ENCODE assay signal across 29 mouse cellular contexts in genomic region chr4:149498901-149499300, GRCm38 (mm10). TPM values are rescaled to one million over a fixed set of nuclear protein-coding genes. Genes with fewer than 3 reads are reported as not detected.
DNase-seq lines count a peak whose midpoint lies in the region; ATAC-seq and TF ChIP-seq lines count a peak whose summit lies in the region.
"Had no signal": no experiment of that assay in that cellular context is flagged by ENCODE, and none has a peak within 500 bp of the region (broad histone marks: within the 10 kb centered on the region; RNA-seq: fewer than 3 reads in every experiment).

No protein-coding gene starts in this region.

- peak; percentile 62 for DNase-seq in lung, embryonic 14.5 days
- no peak for DNase-seq in lung, adult 18-20 months
- no peak for DNase-seq in lung, adult 2 months
- DNase-seq in urinary bladder, adult 2 months (ENCODE audit: low spot score): no peak
- DNase-seq: adrenal gland, adult 2 months; adrenal gland, postnatal 10 days; adrenal gland, postnatal 25 days; cerebellum, adult 11 months; cerebellum, adult 18-20 months; cerebellum, adult 8-10 months; cerebellum, adult 9-11 months; cerebellum, postnatal 14 days; cerebellum, postnatal 36 days; embryo, embryonic 11 days; forebrain, postnatal 0 days had no signal

- ATAC-seq in lung, embryonic 14.5 days (ENCODE audit: insufficient read depth): peak; percentile 56; the same call in 1 of the 2 replicates
- peak; percentile 84 for ATAC-seq in lung, embryonic 16.5 days (ENCODE audit: low read depth)
- no peak for ATAC-seq in megakaryocyte, adult 5-6 weeks (ENCODE audit: poor library complexity, severe bottlenecking)
- ATAC-seq: forebrain, embryonic 15.5 days; forebrain, postnatal 0 days had no signal

- no peak overlapping the region for H3K4me2 ChIP-seq in lung, embryonic 14.5 days
- H3K4me2 ChIP-seq in lung, embryonic 16.5 days (ENCODE audit: low read depth, low read length): no peak overlapping the region
- H3K4me2 ChIP-seq: embryonic facial prominence, embryonic 13.5 days; embryonic facial prominence, embryonic 15.5 days; forebrain, embryonic 12.5 days; forebrain, embryonic 15.5 days had no signal

- no peak overlapping the region for H3K9ac ChIP-seq in lung, embryonic 14.5 days
- no peak overlapping the region for H3K9ac ChIP-seq in lung, embryonic 16.5 days (ENCODE audit: low read length)
- H3K9ac ChIP-seq: embryonic facial prominence, embryonic 13.5 days; embryonic facial prominence, embryonic 15.5 days; forebrain, embryonic 12.5 days; forebrain, embryonic 15.5 days; forebrain, postnatal 0 days had no signal

- no peak overlapping the region for H3K27ac ChIP-seq in lung, embryonic 14.5 days (ENCODE audit: low read depth)
- H3K27ac ChIP-seq in lung, embryonic 16.5 days (ENCODE audit: low read length): peak overlapping the region; percentile 16; the same call in 1 of the 2 replicates
- H3K27ac ChIP-seq: embryonic facial prominence, embryonic 13.5 days; embryonic facial prominence, embryonic 15.5 days; forebrain, embryonic 12.5 days; forebrain, embryonic 15.5 days had no signal

- no peak for TF ChIP-seq CTCF in lung, embryonic 14.5 days (IDR thresholded peaks at IDR 0.05; ENCODE audit: low read depth)
- no peak for TF ChIP-seq CTCF in lung, adult 2 months (IDR thresholded peaks at IDR 0.05; ENCODE audit: insufficient read depth, low read length)

- H3K27me3 ChIP-seq in lung, embryonic 14.5 days (ENCODE audit: insufficient read depth, low read length): no peaks in the 10 kb centered on the region
- no peaks in the 10 kb centered on the region for H3K27me3 ChIP-seq in lung, embryonic 16.5 days (ENCODE audit: control insufficient read depth, insufficient read depth, low read depth, low read length)
- H3K27me3 ChIP-seq in megakaryocyte, embryonic 14.5 days (replicated peaks): no peaks in the 10 kb centered on the region
- H3K27me3 ChIP-seq: embryonic facial prominence, embryonic 13.5 days; embryonic facial prominence, embryonic 15.5 days; forebrain, embryonic 12.5 days; forebrain, embryonic 15.5 days had no signal

- no peaks in the 10 kb centered on the region for H3K4me1 ChIP-seq in lung, embryonic 14.5 days (ENCODE audit: insufficient read depth)
- H3K4me1 ChIP-seq in lung, embryonic 16.5 days (replicated peaks; ENCODE audit: control insufficient read depth, insufficient read depth, low read length): 0 out of 2 replicates have a peak, but pooled peaks cover 4% of the 10 kb centered on the region
- no peaks in the 10 kb centered on the region for H3K4me1 ChIP-seq in lung, adult 2 months (ENCODE audit: control insufficient read depth, insufficient read depth, low read length)
- H3K4me1 ChIP-seq in megakaryocyte, embryonic 14.5 days: peaks cover 41% of the 10 kb centered on the region
- H3K4me1 ChIP-seq: embryonic facial prominence, embryonic 13.5 days; embryonic facial prominence, embryonic 15.5 days; forebrain, embryonic 15.5 days had no signal

- H3K36me3 ChIP-seq in lung, embryonic 14.5 days (ENCODE audit: insufficient read depth): peaks cover 67% of the 10 kb centered on the region
- H3K36me3 ChIP-seq in lung, embryonic 16.5 days (ENCODE audit: control insufficient read depth, insufficient read depth, low read length): peaks cover 23% of the 10 kb centered on the region
- H3K36me3 ChIP-seq in megakaryocyte, embryonic 14.5 days (replicated peaks; ENCODE audit: low read length): peaks cover 83% of the 10 kb centered on the region

- H3K9me3 ChIP-seq in lung, embryonic 14.5 days (ENCODE audit: low read depth, low read length): no peaks in the 10 kb centered on the region
- no peaks in the 10 kb centered on the region for H3K9me3 ChIP-seq in lung, embryonic 16.5 days (ENCODE audit: control insufficient read depth, low read length)
- no peaks in the 10 kb centered on the region for H3K9me3 ChIP-seq in megakaryocyte, embryonic 14.5 days
- H3K9me3 ChIP-seq: embryonic facial prominence, embryonic 13.5 days; embryonic facial prominence, embryonic 15.5 days; forebrain, embryonic 12.5 days; forebrain, embryonic 15.5 days had no signal

- no peak overlapping the region for H3K4me3 ChIP-seq in lung, embryonic 14.5 days (ENCODE audit: low read depth, low read length)
- H3K4me3 ChIP-seq in lung, embryonic 16.5 days (ENCODE audit: low read length): no peak overlapping the region
- no peak overlapping the region for H3K4me3 ChIP-seq in lung, adult 2 months (replicated peaks; ENCODE audit: extremely low read depth, low read depth, low read length)
- peak overlapping the region; percentile 60 for H3K4me3 ChIP-seq in megakaryocyte, embryonic 14.5 days (replicated peaks)
- H3K4me3 ChIP-seq: embryonic facial prominence, embryonic 13.5 days; embryonic facial prominence, embryonic 15.5 days; forebrain, embryonic 12.5 days; forebrain, embryonic 15.5 days had no signal

- TF ChIP-seq POLR2A in lung, adult 2 months (IDR thresholded peaks at IDR 0.05; ENCODE audit: borderline replicate concordance, extremely low read depth, low read depth, low read length): no peak

- 64% methylated on average over 8 of the region's 8 CpGs for WGBS in lung, embryonic 14.5 days
- 54% methylated on average over 8 of the region's 8 CpGs for WGBS in lung, embryonic 16.5 days
- WGBS in lung, adult 2 months: 69% methylated on average over 8 of the region's 8 CpGs

RNA-seq across cellular contexts. Expression of gene Lzic, which starts 13.9 kb away (rescaled TPM):
- 51.1 and 52.8 TPM in 2 replicates for polyA plus RNA-seq in lung, embryonic 14.5 days (2014; fragmentation: Nextera tagmentation; extraction: Ambion mirVana)
- polyA plus RNA-seq in lung, embryonic 16.5 days (2015; fragmentation: Nextera tagmentation; extraction: Ambion mirVana): 35.2 and 40.7 TPM in 2 replicates
- polyA plus RNA-seq in lung, adult 2 months (2012; rRNA removed): 9.6 and 11.6 TPM in 2 replicates
- 8.1 TPM in 1 of 2 replicates, not detected in the other for polyA plus RNA-seq in megakaryocyte, embryonic 14.5 days (2012; ENCODE audit: insufficient read depth, low replicate concordance)
- total RNA-seq in megakaryocyte, adult 5-6 weeks (2015): 17.2 and 19.1 TPM in 2 replicates
- total RNA-seq in megakaryocyte, adult 5-6 weeks (2017): 22.2 and 53.8 TPM in 2 replicates
- polyA plus RNA-seq in urinary bladder, adult 2 months (2012; rRNA removed): 16.8 and 19.0 TPM in 2 replicates

RNA-seq across cellular contexts. Expression of gene Nmnat1, which starts 13.9 kb away (rescaled TPM):
- polyA plus RNA-seq in lung, embryonic 14.5 days (2014; fragmentation: Nextera tagmentation; extraction: Ambion mirVana): 12.0 and 12.5 TPM in 2 replicates
- polyA plus RNA-seq in lung, embryonic 16.5 days (2015; fragmentation: Nextera tagmentation; extraction: Ambion mirVana): 10.3 and 11.9 TPM in 2 replicates
- 4.1 and 4.5 TPM in 2 replicates for polyA plus RNA-seq in lung, adult 2 months (2012; rRNA removed)
- polyA plus RNA-seq in megakaryocyte, embryonic 14.5 days (2012; ENCODE audit: insufficient read depth, low replicate concordance): 2.9 TPM in 1 of 2 replicates, not detected in the other
- 4.0 and 5.1 TPM in 2 replicates for total RNA-seq in megakaryocyte, adult 5-6 weeks (2015)
- 3.8 and 6.0 TPM in 2 replicates for total RNA-seq in megakaryocyte, adult 5-6 weeks (2017)
- 11.6 and 11.8 TPM in 2 replicates for polyA plus RNA-seq in urinary bladder, adult 2 months (2012; rRNA removed)

RNA-seq across cellular contexts. Expression of gene Ctnnbip1, which starts 19.1 kb away (rescaled TPM):
- 65.3 and 65.4 TPM in 2 replicates for polyA plus RNA-seq in lung, embryonic 14.5 days (2014; fragmentation: Nextera tagmentation; extraction: Ambion mirVana)
- polyA plus RNA-seq in lung, embryonic 16.5 days (2015; fragmentation: Nextera tagmentation; extraction: Ambion mirVana): 57.5 and 59.7 TPM in 2 replicates
- polyA plus RNA-seq in lung, adult 2 months (2012; rRNA removed): 9.8 and 16.0 TPM in 2 replicates
- 1.0 and 14.5 TPM in 2 replicates for polyA plus RNA-seq in megakaryocyte, embryonic 14.5 days (2012; ENCODE audit: insufficient read depth, low replicate concordance)
- 6.2 and 8.4 TPM in 2 replicates for total RNA-seq in megakaryocyte, adult 5-6 weeks (2015)
- 9.7 and 10.8 TPM in 2 replicates for total RNA-seq in megakaryocyte, adult 5-6 weeks (2017)
- 11.7 and 12.0 TPM in 2 replicates for polyA plus RNA-seq in urinary bladder, adult 2 months (2012; rRNA removed)

RNA-seq across cellular contexts. Expression of gene Tmem274, which starts 21.7 kb away (rescaled TPM):
- polyA plus RNA-seq in lung, embryonic 14.5 days (2014; fragmentation: Nextera tagmentation; extraction: Ambion mirVana): 0.32 TPM in 1 of 2 replicates, not detected in the other
- 0.49 and 0.53 TPM in 2 replicates for polyA plus RNA-seq in lung, embryonic 16.5 days (2015; fragmentation: Nextera tagmentation; extraction: Ambion mirVana)
- not detected in 2 replicates for polyA plus RNA-seq in lung, adult 2 months (2012; rRNA removed)
- polyA plus RNA-seq in megakaryocyte, embryonic 14.5 days (2012; ENCODE audit: insufficient read depth, low replicate concordance): not detected in 2 replicates
- total RNA-seq in megakaryocyte, adult 5-6 weeks (2015): not detected in 2 replicates
- total RNA-seq in megakaryocyte, adult 5-6 weeks (2017): not detected in 2 replicates
- not detected in 2 replicates for polyA plus RNA-seq in urinary bladder, adult 2 months (2012; rRNA removed)
- total RNA-seq: adrenal gland, adult 2 months; adrenal gland, postnatal 10 days; adrenal gland, postnatal 25 days; adrenal gland, postnatal 4 days; common myeloid progenitor, adult 5-6 weeks; ES-E14; forebrain, postnatal 0 days; MEL had no signal
- polyA plus RNA-seq: adrenal gland, adult 2 months; brain, embryonic 14.5 days; C2C12; embryonic facial prominence, embryonic 11.5 days; forebrain, postnatal 0 days had no signal

RNA-seq across cellular contexts. Expression of gene Rbp7, which starts 44.1 kb away (rescaled TPM):
- 1.4 and 1.7 TPM in 2 replicates for polyA plus RNA-seq in lung, embryonic 14.5 days (2014; fragmentation: Nextera tagmentation; extraction: Ambion mirVana)
- 2.0 and 3.4 TPM in 2 replicates for polyA plus RNA-seq in lung, embryonic 16.5 days (2015; fragmentation: Nextera tagmentation; extraction: Ambion mirVana)
- polyA plus RNA-seq in lung, adult 2 months (2012; rRNA removed): 2.1 and 2.2 TPM in 2 replicates
- not detected in 2 replicates for polyA plus RNA-seq in megakaryocyte, embryonic 14.5 days (2012; ENCODE audit: insufficient read depth, low replicate concordance)
- not detected in 2 replicates for total RNA-seq in megakaryocyte, adult 5-6 weeks (2015)
- total RNA-seq in megakaryocyte, adult 5-6 weeks (2017): not detected in 2 replicates
- polyA plus RNA-seq in urinary bladder, adult 2 months (2012; rRNA removed): 1.5 and 1.9 TPM in 2 replicates
- total RNA-seq: common myeloid progenitor, adult 5-6 weeks; forebrain, postnatal 0 days; MEL had no signal
- polyA plus RNA-seq: brain, embryonic 14.5 days; C2C12; embryonic facial prominence, embryonic 11.5 days; embryonic facial prominence, embryonic 13.5 days; forebrain, embryonic 12.5 days; forebrain, embryonic 15.5 days had no signal
